Mouse (Mus musculus): ENCODE data around the gene Znhit1.

DNA sequence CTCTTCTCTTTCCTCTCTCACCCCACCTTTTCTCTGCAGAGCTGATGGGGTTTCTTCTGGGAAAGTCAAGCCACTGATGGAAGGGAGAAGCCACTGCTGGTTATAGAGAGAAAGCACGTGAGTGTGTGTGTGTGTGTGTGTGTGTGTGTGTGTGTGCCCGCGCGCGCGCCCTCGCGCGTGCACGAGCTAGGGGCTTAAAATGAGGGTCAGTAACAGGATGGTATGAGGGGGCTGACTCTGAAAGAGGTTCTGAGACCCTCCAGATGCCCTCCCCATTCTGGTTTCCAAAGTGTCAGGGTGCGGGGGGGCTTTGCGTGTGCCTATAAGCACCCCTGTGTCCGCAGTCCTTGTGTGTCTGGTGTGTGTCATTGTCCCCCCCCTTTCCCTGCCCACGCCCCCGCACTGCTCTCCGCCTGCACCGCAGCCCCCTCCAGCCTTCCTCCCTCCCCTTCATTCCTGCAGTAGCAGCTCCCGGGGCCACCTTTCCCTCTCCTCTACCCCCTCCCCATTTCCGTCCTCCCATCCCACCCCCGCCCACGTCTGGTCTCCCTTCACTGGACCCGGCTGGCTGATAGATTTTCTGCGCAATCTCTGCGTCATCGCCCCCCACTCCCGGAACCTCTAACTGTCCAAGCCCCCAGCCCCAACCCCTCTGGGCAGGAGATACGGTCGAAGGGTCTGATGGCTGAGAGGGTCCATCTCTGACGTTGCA is 40.9 kb upstream of the Znhit1 start:
- TF ChIP-seq CTCF (IDR thresholded peaks at IDR 0.05) (no peak), POLR2A (IDR thresholded peaks at IDR 0.05; ENCODE audit: insufficient read depth, low read depth, low read length) (no peak), EP300 (IDR thresholded peaks at IDR 0.05; ENCODE audit: insufficient read depth, low read depth, low read length) (no peak)

Measured in heart, adult 2 months (tissue).